Mouse (Mus musculus) MEL (cell line): ENCODE results near the gene Thbs2. TPM values are rescaled to one million over a fixed set of nuclear protein-coding genes. Genes with fewer than 3 reads are reported as not detected.

Experiments used
- DNase-seq: peaks from one replicate; pipeline ENCODE4 v3.0.0; 2011; ENCODE audit warnings: low read depth, low spot score
- H3K27ac ChIP-seq: 2 replicates; pipeline ENCODE4 v1.5.1; 2012; ENCODE audit warnings: low read depth, mild to moderate bottlenecking, control low read depth, low read length, moderate library complexity; ENCODE audit not compliant: control insufficient read depth
- H3K27me3 ChIP-seq, 2 experiments: fragments of 150-350 bp in 1 of 2; sonication (generic) in 1 of 2; 2 replicates each; pipeline ENCODE4 v1.6.1; 2012; ENCODE audit warnings: low read length in 2 of 2, mild to moderate bottlenecking in 2 of 2, improper control_type of control experiment in 1 of 2, moderate library complexity in 1 of 2; ENCODE audit not compliant: insufficient read depth in 2 of 2, control insufficient read depth in 1 of 2
- H3K36me3 ChIP-seq, 2 experiments: 2 replicates each; pipeline ENCODE4 v1.6.1; 2012 to 2014; ENCODE audit warnings: low read length in 2 of 2, improper control_type of control experiment in 1 of 2, inconsistent platforms in 1 of 2, mild to moderate bottlenecking in 1 of 2; ENCODE audit not compliant: insufficient read depth in 2 of 2, control insufficient read depth in 1 of 2
- H3K4me1 ChIP-seq, 2 experiments: fragments of 150-350 bp in 1 of 2; sonication (generic) in 1 of 2; 2 replicates each; pipeline ENCODE4 v1.6.1; 2012; ENCODE audit warnings: low read length in 2 of 2, improper control_type of control experiment in 1 of 2, mild to moderate bottlenecking in 1 of 2; ENCODE audit not compliant: insufficient read depth in 2 of 2, control insufficient read depth in 1 of 2
- H3K4me3 ChIP-seq, 2 experiments: fragments of 150-350 bp in 1 of 2; sonication (generic) in 1 of 2; 2 replicates each; pipeline ENCODE4 v1.5.1; 2012; ENCODE audit warnings: low read depth in 2 of 2, low read length in 2 of 2, mild to moderate bottlenecking in 2 of 2, moderate library complexity in 2 of 2, control low read depth in 1 of 2, improper control_type of control experiment in 1 of 2; ENCODE audit not compliant: control insufficient read depth in 1 of 2, insufficient read depth in 1 of 2
- H3K79me2 ChIP-seq: 2 replicates; pipeline ENCODE4 v1.6.1; 2012; ENCODE audit warnings: mild to moderate bottlenecking, low read length, moderate library complexity; ENCODE audit not compliant: control insufficient read depth, poor library complexity, insufficient read depth
- H3K9ac ChIP-seq: 2 replicates; pipeline ENCODE4 v1.6.1; 2012; ENCODE audit warnings: low read depth, mild to moderate bottlenecking, control low read depth, low read length, moderate library complexity; ENCODE audit not compliant: control insufficient read depth, poor library complexity, severe bottlenecking
- H3K9me3 ChIP-seq: fragments of 150-350 bp; sonication (generic); replicated peaks from 2 replicates; pipeline ENCODE4 v1.6.1; 2012; ENCODE audit warnings: mild to moderate bottlenecking, low read length, improper control_type of control experiment, moderate library complexity; ENCODE audit not compliant: insufficient read depth
- CHD1 ChIP-seq: IDR thresholded peaks from 2 replicates; pipeline ENCODE4 v1.6.1; 2012; ENCODE audit warnings: low read depth, mild to moderate bottlenecking, inconsistent platforms, low read length, improper control_type of control experiment
- CHD2 ChIP-seq: IDR thresholded peaks from 2 replicates; pipeline ENCODE4 v1.6.1; 2011; ENCODE audit warnings: low read length, improper control_type of control experiment
- CTCF ChIP-seq, 3 experiments: IDR thresholded peaks in 2 of 3; conservative IDR thresholded peaks in 1 of 3; 2 replicates each; pipeline ENCODE4 v1.5.1; 2011 to 2012; ENCODE audit warnings: low read length in 3 of 3, low read depth in 2 of 3, mild to moderate bottlenecking in 2 of 3, improper control_type of control experiment in 1 of 3, inconsistent platforms in 1 of 3, mixed read lengths in 1 of 3, moderate library complexity in 1 of 3; ENCODE audit not compliant: control insufficient read depth in 1 of 3, insufficient read depth in 1 of 3, poor library complexity in 1 of 3, severe bottlenecking in 1 of 3
- ELF1 ChIP-seq: IDR thresholded peaks from 2 replicates; pipeline ENCODE4 v1.6.1; 2014; ENCODE audit warnings: low read depth, mild to moderate bottlenecking, inconsistent platforms, low read length, improper control_type of control experiment, moderate library complexity
- EP300 ChIP-seq, 2 experiments: IDR thresholded peaks; 2 replicates each; pipeline ENCODE4 v1.6.1; 2011; ENCODE audit warnings: improper control_type of control experiment in 2 of 2, low read length in 2 of 2, low read depth in 1 of 2, mild to moderate bottlenecking in 1 of 2
- GABPA ChIP-seq: IDR thresholded peaks from 2 replicates; pipeline ENCODE4 v1.6.1; 2012; ENCODE audit warnings: low read depth, mild to moderate bottlenecking, inconsistent platforms, low read length, improper control_type of control experiment, moderate library complexity
- HCFC1 ChIP-seq: IDR thresholded peaks from 2 replicates; pipeline ENCODE4 v1.6.1; 2012; ENCODE audit warnings: low read depth, mild to moderate bottlenecking, inconsistent platforms, low read length, improper control_type of control experiment, moderate library complexity
- JUND ChIP-seq: IDR thresholded peaks from 2 replicates; pipeline ENCODE4 v1.6.1; 2011; ENCODE audit warnings: low read depth, mild to moderate bottlenecking, improper control_type of control experiment, low read length
- KAT2A ChIP-seq: conservative IDR thresholded peaks from 2 replicates; pipeline ENCODE4 v1.6.1; 2012; ENCODE audit warnings: low read depth, low read length, improper control_type of control experiment, inconsistent platforms
- MAFK ChIP-seq: IDR thresholded peaks from 2 replicates; pipeline ENCODE4 v1.6.1; 2011; ENCODE audit warnings: low read depth, mild to moderate bottlenecking, low read length, improper control_type of control experiment, borderline replicate concordance
- MAX ChIP-seq: IDR thresholded peaks from 2 replicates; pipeline ENCODE4 v1.6.1; 2011; ENCODE audit warnings: low read length, improper control_type of control experiment
- MEF2A ChIP-seq: IDR thresholded peaks from 2 replicates; pipeline ENCODE4 v1.6.1; 2014; ENCODE audit warnings: low read depth, mild to moderate bottlenecking, inconsistent platforms, low read length, improper control_type of control experiment; ENCODE audit not compliant: poor library complexity, insufficient replicate concordance, severe bottlenecking; ENCODE audit errors: extremely low read depth
- MXI1 ChIP-seq: IDR thresholded peaks from 2 replicates; pipeline ENCODE4 v1.6.1; 2011; ENCODE audit warnings: mild to moderate bottlenecking, low read depth, low read length, improper control_type of control experiment
- MYC ChIP-seq: IDR thresholded peaks from 2 replicates; pipeline ENCODE4 v1.6.1; 2011; ENCODE audit warnings: low read depth, mild to moderate bottlenecking, low read length, improper control_type of control experiment, moderate library complexity
- NRF1 ChIP-seq: IDR thresholded peaks from 2 replicates; pipeline ENCODE4 v1.6.1; 2014; ENCODE audit warnings: low read depth, mild to moderate bottlenecking, inconsistent platforms, low read length, improper control_type of control experiment, moderate library complexity; ENCODE audit not compliant: poor library complexity, insufficient read depth, severe bottlenecking
- RAD21 ChIP-seq: IDR thresholded peaks from 2 replicates; pipeline ENCODE4 v1.6.1; 2011; ENCODE audit warnings: mild to moderate bottlenecking, low read depth, low read length, improper control_type of control experiment
- SIN3A ChIP-seq: IDR thresholded peaks from 2 replicates; pipeline ENCODE4 v1.6.1; 2012; ENCODE audit warnings: low read length, improper control_type of control experiment, inconsistent platforms
- TCF12 ChIP-seq: IDR thresholded peaks from 2 replicates; pipeline ENCODE4 v1.6.1; 2014; ENCODE audit warnings: low read depth, mild to moderate bottlenecking, inconsistent platforms, low read length, improper control_type of control experiment, moderate library complexity
- UBTF ChIP-seq: IDR thresholded peaks from 2 replicates; pipeline ENCODE4 v1.6.1; 2012; ENCODE audit warnings: low read depth, mild to moderate bottlenecking, inconsistent platforms, low read length, improper control_type of control experiment, moderate library complexity, borderline replicate concordance; ENCODE audit not compliant: insufficient read depth
- USF2 ChIP-seq, 2 experiments: IDR thresholded peaks; 2 replicates each; pipeline ENCODE4 v1.6.1; 2011 to 2012; ENCODE audit warnings: improper control_type of control experiment in 2 of 2, low read length in 2 of 2, borderline replicate concordance in 1 of 2, inconsistent platforms in 1 of 2, low read depth in 1 of 2, mild to moderate bottlenecking in 1 of 2; ENCODE audit not compliant: insufficient read depth in 1 of 2
- ZKSCAN1 ChIP-seq: IDR thresholded peaks from 2 replicates; pipeline ENCODE4 v1.6.1; 2012; ENCODE audit warnings: low read depth, mild to moderate bottlenecking, inconsistent platforms, low read length, improper control_type of control experiment, moderate library complexity
- ZMIZ1 ChIP-seq: IDR thresholded peaks from 2 replicates; pipeline ENCODE4 v1.6.1; 2012; ENCODE audit warnings: low read depth, mild to moderate bottlenecking, inconsistent platforms, low read length, improper control_type of control experiment, moderate library complexity
- ZNF384 ChIP-seq: IDR thresholded peaks from 2 replicates; pipeline ENCODE4 v1.6.1; 2012; ENCODE audit warnings: low read depth, mild to moderate bottlenecking, inconsistent platforms, low read length, improper control_type of control experiment
- polyA plus RNA-seq, 2 experiments: library from polyadenylated mRNA; stranded (reverse) in 1 of 2; unstranded in 1 of 2; fragments of >175 nt in 1 of 2; fragments of >200 nt in 1 of 2; gene quantifications; 2 replicates each; pipeline versions ENCODE4 v1.2.1 to v1.2.4; 2012; ENCODE audit warnings: low replicate concordance in 2 of 2, low read depth in 1 of 2; ENCODE audit not compliant: insufficient read length in 2 of 2, insufficient read depth in 1 of 2, missing spikeins in 1 of 2
- total RNA-seq: library from RNA; depleted of rRNA; stranded (reverse); fragments of 300-350 nt; gene quantifications from 2 replicates; pipeline ENCODE4 v1.2.3, GENCODE M21; 2012

The Thbs2 gene
- total and polyA plus RNA-seq, 3 experiments: not detected

GRCm38 (mm10) chr17:14733027-14733426 is 39.0 kb upstream of the Thbs2 start:
- Histone ChIP-seq H3K27me3 (no peaks in the 10 kb centered on the region), H3K79me2 (no peaks in the 10 kb centered on the region), H3K4me3 (no peak overlapping the region), H3K27ac (no peak overlapping the region), H3K4me1 (no peaks in the 10 kb centered on the region), H3K9me3 (no peaks in the 10 kb centered on the region), H3K9ac (no peak overlapping the region), H3K36me3 (no peaks in the 10 kb centered on the region)
- DNase-seq: no peak
- no peak for TF ChIP-seq MYC
- TF ChIP-seq CHD1: no peak
- no peak for TF ChIP-seq MAX
- no peak for TF ChIP-seq CTCF (IDR thresholded peaks at IDR 0.05 in 2 of 3, conservative IDR thresholded peaks at IDR 0.05 in 1 of 3; ENCODE audit: control insufficient read depth in 1 of 3, insufficient read depth in 1 of 3, low read depth in 2 of 3, low read length in 3 of 3, poor library complexity in 1 of 3, severe bottlenecking in 1 of 3)
- TF ChIP-seq USF2 (IDR thresholded peaks at IDR 0.05; ENCODE audit: borderline replicate concordance in 1 of 2, insufficient read depth in 1 of 2, low read depth in 1 of 2, low read length in 2 of 2): no peak
- no peak for TF ChIP-seq JUND
- TF ChIP-seq EP300 (IDR thresholded peaks at IDR 0.05; ENCODE audit: low read depth in 1 of 2, low read length in 2 of 2): no peak
- TF ChIP-seq MEF2A: no peak
- TF ChIP-seq KAT2A: no peak
- TF ChIP-seq RAD21: no peak
- TF ChIP-seq UBTF: no peak
- no peak for TF ChIP-seq CHD2
- no peak for TF ChIP-seq MAFK
- TF ChIP-seq NRF1: no peak
- TF ChIP-seq HCFC1: no peak
- TF ChIP-seq ZNF384: no peak

GRCm38 (mm10) chr17:14730629-14731028 is 36.6 kb upstream of the Thbs2 start:
- no peak overlapping the region for H3K4me3 ChIP-seq
- no peaks in the 10 kb centered on the region for H3K9me3 ChIP-seq
- TF ChIP-seq UBTF: no peak
- TF ChIP-seq GABPA: no peak
- TF ChIP-seq TCF12: no peak
- no peak for TF ChIP-seq MYC
- no peak for TF ChIP-seq MEF2A
- TF ChIP-seq SIN3A: no peak
- no peak for TF ChIP-seq ZNF384
- no peak for TF ChIP-seq ELF1
- no peak for TF ChIP-seq MXI1
- no peak for TF ChIP-seq ZKSCAN1
- no peak for TF ChIP-seq ZMIZ1
- TF ChIP-seq, all 39 proteins: peak for 0
- Histone ChIP-seq H3K27me3 (no peaks in the 10 kb centered on the region), H3K27ac (no peak overlapping the region), H3K79me2 (no peaks in the 10 kb centered on the region), H3K4me1 (no peaks in the 10 kb centered on the region), H3K36me3 (no peaks in the 10 kb centered on the region), H3K9ac (no peak overlapping the region)
- no peak for DNase-seq
